Mouse (Mus musculus) myocyte (in vitro differentiated cells): ENCODE results near the gene Smim13. TPM values are rescaled to one million over a fixed set of nuclear protein-coding genes. Genes with fewer than 3 reads are reported as not detected.
"Not testable (repeated sequence)": the region's sequence is repeated elsewhere in the genome, so short reads cannot be mapped to it uniquely, and the experiment has no call there.

Experiments
- H3K27me3 ChIP-seq: one replicate; pipeline ENCODE4 v1.6.1; 2011; ENCODE audit not compliant: control insufficient read depth, insufficient read depth, insufficient read length
- H3K36me3 ChIP-seq: one replicate; pipeline ENCODE4 v1.6.1; 2011; ENCODE audit not compliant: control insufficient read depth, insufficient read depth
- H3K4me2 ChIP-seq: one replicate; pipeline ENCODE4 v1.6.1; 2011; ENCODE audit warnings: low read depth, control low read depth
- H3K4me3 ChIP-seq: one replicate; pipeline ENCODE4 v1.5.1; 2011; ENCODE audit warnings: mild to moderate bottlenecking, control low read depth, moderate library complexity
- H3K79me2 ChIP-seq: one replicate; pipeline ENCODE4 v1.6.1; 2011; ENCODE audit not compliant: control insufficient read depth, insufficient read depth
- H3ac ChIP-seq: one replicate; pipeline ENCODE4 v1.6.1; 2011; ENCODE audit not compliant: control insufficient read depth, insufficient read length
- CEBPB ChIP-seq: IDR thresholded peaks from 2 replicates; pipeline ENCODE4 v1.6.1; 2011; ENCODE audit warnings: mild to moderate bottlenecking, moderate library complexity; ENCODE audit not compliant: poor library complexity, insufficient read depth, severe bottlenecking
- E2F4 ChIP-seq: IDR thresholded peaks from one replicate; pipeline ENCODE4 v1.6.1; 2011; ENCODE audit warnings: mild to moderate bottlenecking, control low read depth, moderate library complexity; ENCODE audit not compliant: insufficient read depth
- MAX ChIP-seq: IDR thresholded peaks from one replicate; pipeline ENCODE4 v1.6.1; 2011; ENCODE audit warnings: low read depth, mild to moderate bottlenecking, control low read depth
- MYOD1 ChIP-seq, 3 experiments: IDR thresholded peaks; one replicate each; pipeline ENCODE4 v1.6.1; 2011; ENCODE audit warnings: control low read depth in 2 of 3, low read depth in 2 of 3, mild to moderate bottlenecking in 2 of 3, moderate library complexity in 1 of 3; ENCODE audit not compliant: insufficient read length in 2 of 3, control insufficient read depth in 1 of 3
- MYOG ChIP-seq, 3 experiments: IDR thresholded peaks; one replicate each; pipeline ENCODE4 v1.6.1; 2011; ENCODE audit warnings: control low read depth in 2 of 3, low read depth in 2 of 3, mild to moderate bottlenecking in 2 of 3; ENCODE audit not compliant: insufficient read length in 2 of 3, control insufficient read depth in 1 of 3, insufficient read depth in 1 of 3
- POLR2A ChIP-seq: IDR thresholded peaks from one replicate; pipeline ENCODE4 v1.6.1; 2011; ENCODE audit warnings: low read depth, mild to moderate bottlenecking, control low read depth, moderate library complexity; ENCODE audit not compliant: insufficient read length
- POLR2AphosphoS2 ChIP-seq: IDR thresholded peaks from one replicate; pipeline ENCODE4 v1.6.1; 2011; ENCODE audit warnings: low read depth, control low read depth; ENCODE audit not compliant: insufficient read length
- REST ChIP-seq: IDR thresholded peaks from one replicate; pipeline ENCODE4 v1.6.1; 2011; ENCODE audit warnings: mild to moderate bottlenecking, control low read depth, moderate library complexity; ENCODE audit not compliant: insufficient read depth, insufficient read length
- SRF ChIP-seq: IDR thresholded peaks from one replicate; pipeline ENCODE4 v1.6.1; 2011; ENCODE audit warnings: low read depth; ENCODE audit not compliant: control insufficient read depth, insufficient read length
- TCF12 ChIP-seq: IDR thresholded peaks from one replicate; pipeline ENCODE4 v1.6.1; 2011; ENCODE audit warnings: mild to moderate bottlenecking, control low read depth; ENCODE audit not compliant: poor library complexity, insufficient read depth, severe bottlenecking
- TCF3 ChIP-seq: IDR thresholded peaks from one replicate; pipeline ENCODE4 v1.6.1; 2011; ENCODE audit warnings: low read depth, control low read depth; ENCODE audit not compliant: insufficient read length
- USF1 ChIP-seq: IDR thresholded peaks from one replicate; pipeline ENCODE4 v1.6.1; 2011; ENCODE audit warnings: low read depth, mild to moderate bottlenecking, control low read depth, moderate library complexity
- polyA plus RNA-seq: library from polyadenylated mRNA; unstranded; fragments of >200 nt; fragmentation: generic; extraction: Trizol; gene quantifications from one replicate; pipeline ENCODE4 v1.2.1, GENCODE M21; 2012; ENCODE audit warnings: missing spikeins

The Smim13 gene
- polyA plus RNA-seq, 1 experiment: 11.1 TPM

- H3ac ChIP-seq: no peak overlapping the region
- TF ChIP-seq MYOG (IDR thresholded peaks at IDR 0.05; ENCODE audit: control insufficient read depth in 1 of 3, insufficient read depth in 1 of 3, insufficient read length in 2 of 3, low read depth in 2 of 3) (no peak), SRF (no peak), TCF3 (no peak), MYOD1 (IDR thresholded peaks at IDR 0.05; ENCODE audit: control insufficient read depth in 1 of 3, insufficient read length in 2 of 3, low read depth in 2 of 3) (no peak), POLR2A (no peak), E2F4 (no peak), USF1 (no peak), CEBPB (no peak), POLR2AphosphoS2 (no peak), REST (no peak), MAX (no peak), TCF12 (no peak)
- no peaks in the 10 kb centered on the region for H3K79me2 ChIP-seq
- H3K36me3 ChIP-seq: no peaks in the 10 kb centered on the region
- H3K4me3 ChIP-seq: no peak overlapping the region
- H3K27me3 ChIP-seq: no peaks in the 10 kb centered on the region
- H3K4me2 ChIP-seq: no peak overlapping the region
Measured at GRCm38 (mm10) chr13:41257851-41258250, 8.2 kb downstream of the Smim13 start.

- not testable (repeated sequence) for H3ac ChIP-seq, H3K4me3 ChIP-seq, H3K4me2 ChIP-seq, H3K27me3 ChIP-seq, H3K36me3 ChIP-seq, H3K79me2 ChIP-seq
Measured at GRCm38 (mm10) chr13:41261617-41262016, 12.0 kb downstream of the Smim13 start.

- Histone ChIP-seq H3K36me3 (no peaks in the 10 kb centered on the region), H3ac (no peak overlapping the region), H3K27me3 (no peaks in the 10 kb centered on the region), H3K79me2 (no peaks in the 10 kb centered on the region), H3K4me2 (no peak overlapping the region), H3K4me3 (no peak overlapping the region)
- no peak for TF ChIP-seq REST
- TF ChIP-seq SRF: no peak
- TF ChIP-seq POLR2A: no peak
- TF ChIP-seq TCF3: no peak
- no peak for TF ChIP-seq MAX
- TF ChIP-seq TCF12: no peak
- no peak for TF ChIP-seq MYOG (IDR thresholded peaks at IDR 0.05; ENCODE audit: control insufficient read depth in 1 of 3, insufficient read depth in 1 of 3, insufficient read length in 2 of 3, low read depth in 2 of 3)
- no peak for TF ChIP-seq CEBPB
- no peak for TF ChIP-seq E2F4
- no peak for TF ChIP-seq MYOD1 (IDR thresholded peaks at IDR 0.05; ENCODE audit: control insufficient read depth in 1 of 3, insufficient read length in 2 of 3, low read depth in 2 of 3)
- TF ChIP-seq POLR2AphosphoS2: no peak
- TF ChIP-seq USF1: no peak
Measured at GRCm38 (mm10) chr13:41263304-41264006, 13.8 kb downstream of the Smim13 start.

GRCm38 (mm10) chr13:41267827-41268408 is 18.3 kb downstream of the Smim13 start:
- no peak for TF ChIP-seq SRF
- Histone ChIP-seq H3K36me3 (peaks cover 1% of the 10 kb centered on the region), H3K4me2 (no peak overlapping the region), H3K79me2 (no peaks in the 10 kb centered on the region), H3K27me3 (no peaks in the 10 kb centered on the region), H3ac (no peak overlapping the region), H3K4me3 (no peak overlapping the region)

GRCm38 (mm10) chr13:41273927-41274650 is 24.4 kb downstream of the Smim13 start, which contains the start of gene Gm17364:
Gm17364 (minus strand) TSS chr13:41273977.
- Histone ChIP-seq H3K36me3 (peaks cover 17% of the 10 kb centered on the region), H3K4me2 (no peak within 1 kb of the TSS), H3K4me3 (no peak within 1 kb of the TSS), H3ac (no peak within 1 kb of the TSS), H3K27me3 (no peaks in the 10 kb centered on the region), H3K79me2 (no peaks in the 10 kb centered on the region)
- TF ChIP-seq SRF: no peak
- no peak for TF ChIP-seq MYOG (IDR thresholded peaks at IDR 0.05; ENCODE audit: control insufficient read depth in 1 of 3, insufficient read depth in 1 of 3, insufficient read length in 2 of 3, low read depth in 2 of 3)
- TF ChIP-seq USF1: no peak
- no peak for TF ChIP-seq TCF12
- TF ChIP-seq POLR2AphosphoS2: no peak
